In the genomic region with DNA sequence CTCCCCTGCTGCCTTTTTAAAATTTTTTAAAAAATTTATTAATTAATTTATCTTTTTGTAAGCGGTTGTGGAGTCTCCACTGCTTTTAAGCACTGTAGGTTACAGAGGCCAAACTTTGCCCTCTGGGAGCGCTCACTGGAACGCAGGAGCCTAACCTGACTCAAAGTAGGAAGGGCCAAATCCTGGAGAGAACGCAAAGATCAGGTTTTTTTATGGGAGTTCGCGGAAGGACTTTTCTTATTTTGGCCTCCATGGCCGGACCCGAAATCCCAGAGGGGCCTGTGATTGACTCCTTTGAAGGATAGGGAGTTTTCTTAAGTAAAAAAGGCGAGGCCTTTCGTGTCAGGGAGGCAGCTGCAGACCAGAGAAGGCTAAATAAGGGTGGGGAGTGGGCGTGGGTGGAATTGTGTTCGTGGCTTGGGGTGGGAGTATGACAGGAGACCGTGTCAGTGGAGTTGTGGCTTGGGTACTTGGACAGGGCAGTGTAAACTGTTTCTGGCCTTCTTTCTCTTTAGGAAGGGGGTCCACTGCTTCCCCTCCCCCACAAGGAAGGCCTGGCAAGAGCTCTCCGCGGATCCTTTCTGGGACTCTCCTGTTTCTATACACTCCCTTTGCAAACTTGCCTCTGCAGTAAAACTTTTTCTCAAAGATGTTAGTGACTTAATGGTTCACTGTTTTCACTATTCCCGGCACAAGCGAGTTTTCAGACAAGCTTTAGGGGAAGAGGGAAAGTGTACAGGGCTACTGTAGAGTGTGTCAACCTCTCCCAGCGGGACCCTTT, we compare ENCODE assay signal across 8 mouse cellular contexts. TPM values are rescaled to one million over a fixed set of nuclear protein-coding genes. Genes with fewer than 3 reads are reported as not detected.
DNase-seq lines count a peak whose midpoint lies in the region; ATAC-seq lines count a peak whose summit lies in the region.

No protein-coding gene starts in this region.

- peak overlapping the region; percentile 61 for H3K4me2 ChIP-seq in intestine, embryonic 14.5 days (ENCODE audit: low read length)
- H3K4me2 ChIP-seq in liver, embryonic 15.5 days: peak overlapping the region; percentile 67

- H3K4me3 ChIP-seq in intestine, embryonic 14.5 days (ENCODE audit: low read depth, low read length): peak overlapping the region; percentile 84
- H3K4me3 ChIP-seq in liver, embryonic 15.5 days (replicated peaks): peak overlapping the region; percentile 65

- 0 out of 2 replicates have a peak, but pooled peaks have one; percentile 13 for ATAC-seq in intestine, embryonic 14.5 days (replicated peaks; ENCODE audit: low FRiP score, low TSS enrichment, low read depth)
- ATAC-seq in liver, embryonic 15.5 days (ENCODE audit: insufficient read depth): no peak

- H3K36me3 ChIP-seq in intestine, embryonic 14.5 days (ENCODE audit: control insufficient read depth, insufficient read depth, low read length): no peaks in the 10 kb centered on the region
- H3K36me3 ChIP-seq in liver, embryonic 15.5 days (replicated peaks): no peaks in the 10 kb centered on the region

- DNase-seq in adrenal gland, adult (ENCODE audit: inconsistent age in 2 of 2, low spot score in 1 of 2): peak; percentile 41 to 86
- no peak for DNase-seq in adrenal gland, postnatal 4 days (ENCODE audit: low spot score in 2 of 2)
- DNase-seq in adrenal gland, postnatal 36 days: peak; percentile 32 to 56
- peak; percentile 16 to 18 for DNase-seq in gastrocnemius, adult 8-10 months (ENCODE audit: low spot score in 2 of 2)
- peak; percentile 77 for DNase-seq in intestine, embryonic 14.5 days (ENCODE audit: low spot score)
- peak; percentile 26 for DNase-seq in ovary, postnatal 36 days (ENCODE audit: low spot score)
- DNase-seq in spleen, postnatal 14 days (ENCODE audit: low spot score in 2 of 2): no peak

- WGBS in intestine, embryonic 14.5 days: 5% methylated on average over 18 of the region's 18 CpGs
- WGBS in liver, embryonic 15.5 days (ENCODE audit: insufficient replicate concordance): 19% methylated on average over 18 of the region's 18 CpGs

- H3K4me1 ChIP-seq in intestine, embryonic 14.5 days (replicated peaks; ENCODE audit: control insufficient read depth, insufficient read depth, low read length): peaks cover 47% of the 10 kb centered on the region
- H3K4me1 ChIP-seq in liver, embryonic 15.5 days (replicated peaks): peaks cover 21% of the 10 kb centered on the region; the same call in 1 of the 2 replicates

- H3K27me3 ChIP-seq in intestine, embryonic 14.5 days (replicated peaks; ENCODE audit: control insufficient read depth, insufficient read depth, low read length): no peaks in the 10 kb centered on the region
- peaks cover 36% of the 10 kb centered on the region for H3K27me3 ChIP-seq in liver, embryonic 15.5 days

- H3K27ac ChIP-seq in intestine, embryonic 14.5 days (ENCODE audit: low read depth): peak overlapping the region; percentile 100
- H3K27ac ChIP-seq in liver, embryonic 15.5 days (replicated peaks): peak overlapping the region; percentile 89

- H3K9me3 ChIP-seq in intestine, embryonic 14.5 days (ENCODE audit: control insufficient read depth, low read length): no peaks in the 10 kb centered on the region
- no peaks in the 10 kb centered on the region for H3K9me3 ChIP-seq in liver, embryonic 15.5 days (replicated peaks)

- peak overlapping the region; percentile 96 for H3K9ac ChIP-seq in intestine, embryonic 14.5 days (ENCODE audit: low read length)
- peak overlapping the region; percentile 58; the same call in 1 of the 2 replicates for H3K9ac ChIP-seq in liver, embryonic 15.5 days

RNA-seq across cellular contexts. Expression of a gene that starts 1.1 kb away (rescaled TPM):
- total RNA-seq in adrenal gland, postnatal 4 days (2021): 10 to 100 TPM; 70.2 to 80.0 TPM
- 10 to 100 TPM; 70.3 to 80.3 TPM for total RNA-seq in adrenal gland, postnatal 36 days (2021)
- total RNA-seq in gastrocnemius, adult 8-10 months (2022): 10 to 100 TPM; 15.7 to 19.6 (median 16.5) TPM
- 79.2 and 89.2 TPM in 2 replicates for polyA plus RNA-seq in intestine, embryonic 14.5 days (2014; fragmentation: Nextera tagmentation; extraction: Ambion mirVana)
- polyA plus RNA-seq in liver, embryonic 15.5 days (2015; fragmentation: Nextera tagmentation; extraction: Ambion mirVana): 7.2 and 8.8 TPM in 2 replicates

Comparison
In these comparisons a context has a peak if more than half of its experiments do, and no peak if none do; other contexts are left out.
1. DNase-seq: peak in adrenal gland, adult (2 of 2), adrenal gland, postnatal 36 days (2 of 2), gastrocnemius, adult 8-10 months (2 of 2), intestine, embryonic 14.5 days (single experiment) and ovary, postnatal 36 days (single experiment); none in adrenal gland, postnatal 4 days (0 of 2) and spleen, postnatal 14 days (0 of 2).